Mouse (Mus musculus): ENCODE results near the gene Pten. TPM values are rescaled to one million over a fixed set of nuclear protein-coding genes. Genes with fewer than 3 reads are reported as not detected.
A peak's percentile ranks its signal among the peaks of the same experiment; 100 is the strongest.

Gene Pten
- polyA plus RNA-seq, 1 experiment from 2014 or later, result 14.1 TPM

GRCm38 (mm10) chr19:32726451-32727325 lies 30.6 kb upstream of the Pten start:
- Histone ChIP-seq H3K27me3 (peaks cover 3% of the 10 kb centered on the region; the same call in 1 of the 2 replicates), H3K9me3 (replicated peaks) (no peaks in the 10 kb centered on the region), H3K27ac (no peak overlapping the region), H3K4me3 (peak overlapping the region; percentile 20), H3K9ac (no peak overlapping the region), H3K4me2 (replicated peaks) (peak overlapping the region; percentile 52), H3K36me3 (no peaks in the 10 kb centered on the region), H3K4me1 (peaks cover 20% of the 10 kb centered on the region)
- WGBS, result 2% methylated on average over 22 of the region's 22 CpGs
- 0 out of 2 replicates have a peak, but pooled peaks have one; percentile 47 for ATAC-seq (ENCODE audit: low FRiP score)

- Histone ChIP-seq H3K27me3 (peaks cover 3% of the 10 kb centered on the region; the same call in 1 of the 2 replicates), H3K9ac (no peak overlapping the region), H3K27ac (no peak overlapping the region), H3K4me3 (no peak overlapping the region), H3K4me2 (replicated peaks) (no peak overlapping the region), H3K9me3 (replicated peaks) (no peaks in the 10 kb centered on the region), H3K4me1 (peaks cover 15% of the 10 kb centered on the region), H3K36me3 (no peaks in the 10 kb centered on the region)
- WGBS, result 90% methylated on average over 4 of the region's 4 CpGs
- ATAC-seq (ENCODE audit: low FRiP score), result no peak
Measured at GRCm38 (mm10) chr19:32729785-32730184, 27.5 kb upstream of the Pten start.

GRCm38 (mm10) chr19:32732922-32733321 lies 24.4 kb upstream of the Pten start:
- no peak for ATAC-seq (ENCODE audit: low FRiP score)
- no peaks in the 10 kb centered on the region for H3K9me3 ChIP-seq (replicated peaks)
- H3K36me3 ChIP-seq, result no peaks in the 10 kb centered on the region
- H3K4me1 ChIP-seq, result no peaks in the 10 kb centered on the region
- H3K27ac ChIP-seq, result no peak overlapping the region
- no peak overlapping the region for H3K4me2 ChIP-seq (replicated peaks)
- H3K4me3 ChIP-seq, result no peak overlapping the region
- H3K9ac ChIP-seq, result no peak overlapping the region
- peaks cover 3% of the 10 kb centered on the region; the same call in 1 of the 2 replicates for H3K27me3 ChIP-seq

GRCm38 (mm10) chr19:32737844-32738243 lies 19.5 kb upstream of the Pten start:
- Histone ChIP-seq H3K4me1 (no peaks in the 10 kb centered on the region), H3K9ac (no peak overlapping the region), H3K27me3 (no peaks in the 10 kb centered on the region), H3K4me3 (no peak overlapping the region), H3K4me2 (replicated peaks) (no peak overlapping the region), H3K36me3 (no peaks in the 10 kb centered on the region), H3K27ac (no peak overlapping the region), H3K9me3 (replicated peaks) (no peaks in the 10 kb centered on the region)
- ATAC-seq (ENCODE audit: low FRiP score), result no peak
- WGBS, result 88% methylated on average over 7 of the region's 7 CpGs

GRCm38 (mm10) chr19:32739686-32740085 lies 17.6 kb upstream of the Pten start, which contains the start of gene Atad1:
Gene Atad1 (minus strand): TSS chr19:32739786.
- no peaks in the 10 kb centered on the region for H3K9me3 ChIP-seq (replicated peaks)
- no peaks in the 10 kb centered on the region for H3K27me3 ChIP-seq
- 96% methylated on average over 4 of the region's 4 CpGs for WGBS
- H3K4me1 ChIP-seq, result no peaks in the 10 kb centered on the region
- ATAC-seq (ENCODE audit: low FRiP score), result no peak
- H3K9ac ChIP-seq, result no peak within 1 kb of the TSS
- H3K36me3 ChIP-seq, result no peaks in the 10 kb centered on the region
- no peak within 1 kb of the TSS for H3K4me3 ChIP-seq
- no peak within 1 kb of the TSS for H3K27ac ChIP-seq
- no peak within 1 kb of the TSS for H3K4me2 ChIP-seq (replicated peaks)

- Histone ChIP-seq H3K9me3 (replicated peaks) (no peaks in the 10 kb centered on the region), H3K4me3 (no peak overlapping the region)
- WGBS, result 90% methylated on average over 4 of the region's 4 CpGs
Measured at GRCm38 (mm10) chr19:32740641-32741345, 16.5 kb upstream of the Pten start.

GRCm38 (mm10) chr19:32749425-32749824 lies 7.9 kb upstream of the Pten start:
- H3K4me1 ChIP-seq, result peaks cover 2% of the 10 kb centered on the region
- H3K27ac ChIP-seq, result no peak overlapping the region
- no peaks in the 10 kb centered on the region for H3K36me3 ChIP-seq
- 8% methylated on average over 6 of the region's 6 CpGs for WGBS
- no peak overlapping the region for H3K4me3 ChIP-seq
- H3K9ac ChIP-seq, result no peak overlapping the region
- ATAC-seq (ENCODE audit: low FRiP score), result no peak
- no peak overlapping the region for H3K4me2 ChIP-seq (replicated peaks)
- peaks cover 2% of the 10 kb centered on the region; the same call in 1 of the 2 replicates for H3K27me3 ChIP-seq
- no peaks in the 10 kb centered on the region for H3K9me3 ChIP-seq (replicated peaks)

More at GRCm38 (mm10) chr19:32740641-32741345, 16.5 kb upstream of the Pten start:
- no peaks in the 10 kb centered on the region for H3K36me3 ChIP-seq
- H3K27me3 ChIP-seq, result no peaks in the 10 kb centered on the region
- H3K4me2 ChIP-seq (replicated peaks), result no peak overlapping the region
- H3K4me1 ChIP-seq, result no peaks in the 10 kb centered on the region
- no peak overlapping the region for H3K27ac ChIP-seq
- ATAC-seq (ENCODE audit: low FRiP score), result no peak
- no peak overlapping the region for H3K9ac ChIP-seq

GRCm38 (mm10) chr19:32752357-32752756 lies 4.9 kb upstream of the Pten start:
- H3K4me2 ChIP-seq (replicated peaks), result no peak overlapping the region
- no peak overlapping the region for H3K27ac ChIP-seq
- H3K9ac ChIP-seq, result no peak overlapping the region
- no peaks in the 10 kb centered on the region for H3K9me3 ChIP-seq (replicated peaks)
- H3K4me1 ChIP-seq, result peaks cover 16% of the 10 kb centered on the region
- no peak for ATAC-seq (ENCODE audit: low FRiP score)
- H3K27me3 ChIP-seq, result peaks cover 6% of the 10 kb centered on the region
- H3K4me3 ChIP-seq, result no peak overlapping the region
- no peaks in the 10 kb centered on the region for H3K36me3 ChIP-seq
- WGBS, result 92% methylated on average over 6 of the region's 6 CpGs

- H3K27me3 ChIP-seq, result peaks cover 6% of the 10 kb centered on the region
- H3K4me3 ChIP-seq, result no peak overlapping the region
- no peak for ATAC-seq (ENCODE audit: low FRiP score)
- H3K27ac ChIP-seq, result no peak overlapping the region
- H3K9ac ChIP-seq, result no peak overlapping the region
- H3K4me2 ChIP-seq (replicated peaks), result no peak overlapping the region
- no peaks in the 10 kb centered on the region for H3K36me3 ChIP-seq
- H3K9me3 ChIP-seq (replicated peaks), result no peaks in the 10 kb centered on the region
- peaks cover 16% of the 10 kb centered on the region for H3K4me1 ChIP-seq
- 75% methylated on average over 3 of the region's 3 CpGs for WGBS
Measured at GRCm38 (mm10) chr19:32753386-32753785, 3.9 kb upstream of the Pten start.

GRCm38 (mm10) chr19:32754188-32755000 lies 2.9 kb upstream of the Pten start:
- H3K27me3 ChIP-seq, result peaks cover 6% of the 10 kb centered on the region
- no peak overlapping the region; the same call in 1 of the 2 replicates for H3K9ac ChIP-seq
- H3K27ac ChIP-seq, result no peak overlapping the region
- H3K4me3 ChIP-seq, result no peak overlapping the region
- no peak for ATAC-seq (ENCODE audit: low FRiP score)
- H3K4me2 ChIP-seq (replicated peaks), result peak overlapping the region; percentile 90
- no peaks in the 10 kb centered on the region for H3K36me3 ChIP-seq
- H3K9me3 ChIP-seq (replicated peaks), result no peaks in the 10 kb centered on the region
- 16% methylated on average over 15 of the region's 15 CpGs for WGBS
- peaks cover 16% of the 10 kb centered on the region for H3K4me1 ChIP-seq

- 3% methylated on average over 12 of the region's 12 CpGs for WGBS
- no peak for ATAC-seq (ENCODE audit: low FRiP score)
- Histone ChIP-seq H3K4me1 (peaks cover 18% of the 10 kb centered on the region), H3K27ac (peak overlapping the region; percentile 99; the same call in 1 of the 2 replicates), H3K4me3 (peak overlapping the region; percentile 96), H3K9ac (peak overlapping the region; percentile 80), H3K36me3 (no peaks in the 10 kb centered on the region), H3K27me3 (peaks cover 6% of the 10 kb centered on the region), H3K9me3 (replicated peaks) (no peaks in the 10 kb centered on the region), H3K4me2 (replicated peaks) (peak overlapping the region; percentile 90)
Measured at GRCm38 (mm10) chr19:32755104-32755791, 2.0 kb upstream of the Pten start.
